Mouse (Mus musculus) brain, embryonic 14.5 days (tissue): ENCODE data around the gene Prkcq.

Experiments used
- CTCF ChIP-seq: fragments of 200-500 bp; IDR thresholded peaks from 2 replicates; pipeline ENCODE4 v1.5.1; 2012; ENCODE audit warnings: inconsistent platforms, mild to moderate bottlenecking, moderate library complexity, borderline replicate concordance; ENCODE audit not compliant: insufficient read depth, insufficient read length; ENCODE audit errors: extremely low read depth
- POLR2A ChIP-seq: fragments of 200-500 bp; IDR thresholded peaks from 2 replicates; pipeline ENCODE4 v1.6.1; 2012; ENCODE audit warnings: mild to moderate bottlenecking, inconsistent platforms, borderline replicate concordance; ENCODE audit not compliant: poor library complexity, insufficient read depth, insufficient read length, severe bottlenecking; ENCODE audit errors: extremely low read depth

- TF ChIP-seq POLR2A (no peak), CTCF (no peak)
Observed at GRCm38 (mm10) chr2:11151655-11152323, 20.1 kb upstream of the Prkcq start.
